Mouse (Mus musculus) cerebellum, adult 9-10 months (tissue): ENCODE data around the gene Mpped2.

Experiments
- DNase-seq: peaks from one replicate; pipeline ENCODE4 v3.0.0; 2022

Gene Mpped2

GRCm38 (mm10) chr2:106705664-106706063, 12.6 kb downstream of the Mpped2 start:
- DNase-seq: no peak

GRCm38 (mm10) chr2:106707136-106707535, 14.1 kb downstream of the Mpped2 start:
- no peak for DNase-seq

- DNase-seq: no peak
These were observed 17.9 kb downstream of the Mpped2 start for GRCm38 (mm10) chr2:106710862-106711477.

GRCm38 (mm10) chr2:106711506-106711905, 18.4 kb downstream of the Mpped2 start:
- no peak for DNase-seq

GRCm38 (mm10) chr2:106713151-106713550, 20.1 kb downstream of the Mpped2 start:
- DNase-seq: peak; percentile 31

GRCm38 (mm10) chr2:106715674-106716364, 22.8 kb downstream of the Mpped2 start:
- DNase-seq: no peak

- DNase-seq: no peak
These were observed 23.3 kb downstream of the Mpped2 start for GRCm38 (mm10) chr2:106716365-106716717.

- DNase-seq: no peak
These were observed 25.8 kb downstream of the Mpped2 start for GRCm38 (mm10) chr2:106718888-106719287.

- no peak for DNase-seq
These were observed 26.4 kb downstream of the Mpped2 start for GRCm38 (mm10) chr2:106719434-106719833.

GRCm38 (mm10) chr2:106720644-106721043, 27.6 kb downstream of the Mpped2 start:
- no peak for DNase-seq

- DNase-seq: no peak
These were observed 29.0 kb downstream of the Mpped2 start for GRCm38 (mm10) chr2:106722020-106722419.

- no peak for DNase-seq
These were observed 37.0 kb downstream of the Mpped2 start for GRCm38 (mm10) chr2:106729951-106730564.

GRCm38 (mm10) chr2:106730608-106731007, 37.5 kb downstream of the Mpped2 start:
- DNase-seq: no peak

GRCm38 (mm10) chr2:106731478-106731877, 38.4 kb downstream of the Mpped2 start:
- DNase-seq: no peak

- DNase-seq: no peak
These were observed 39.1 kb downstream of the Mpped2 start for GRCm38 (mm10) chr2:106732171-106732570.

GRCm38 (mm10) chr2:106733396-106733795, 40.3 kb downstream of the Mpped2 start:
- no peak for DNase-seq

- no peak for DNase-seq
These were observed 40.9 kb downstream of the Mpped2 start for GRCm38 (mm10) chr2:106734004-106734403.

- DNase-seq: no peak
These were observed 42.1 kb downstream of the Mpped2 start for GRCm38 (mm10) chr2:106735211-106735610.

- no peak for DNase-seq
These were observed 42.8 kb downstream of the Mpped2 start for GRCm38 (mm10) chr2:106735792-106736359.

- DNase-seq: no peak
These were observed 45.9 kb downstream of the Mpped2 start for GRCm38 (mm10) chr2:106738951-106739350.

- DNase-seq: no peak
These were observed 51.0 kb downstream of the Mpped2 start for GRCm38 (mm10) chr2:106744086-106744485.

- DNase-seq: no peak
These were observed 51.5 kb downstream of the Mpped2 start for GRCm38 (mm10) chr2:106744601-106745000.

- no peak for DNase-seq
These were observed 52.3 kb downstream of the Mpped2 start for GRCm38 (mm10) chr2:106745364-106745763.

GRCm38 (mm10) chr2:106746211-106746610, 53.1 kb downstream of the Mpped2 start:
- no peak for DNase-seq
